Mouse (Mus musculus) small intestine, adult 2 months (tissue): Measurements from ENCODE around the gene Zc3h6. TPM values are rescaled to one million over a fixed set of nuclear protein-coding genes. Genes with fewer than 3 reads are reported as not detected.

Experiments
- H3K27ac ChIP-seq: fragments of 200-500 bp; 2 replicates; pipeline ENCODE4 v1.5.1; 2012; ENCODE audit warnings: low read depth, low read length, control low read depth, inconsistent platforms; ENCODE audit not compliant: insufficient read depth
- H3K27me3 ChIP-seq: fragments of 200-500 bp; 2 replicates; pipeline ENCODE4 v1.6.1; 2012; ENCODE audit warnings: mild to moderate bottlenecking, moderate library complexity, low read length, inconsistent platforms; ENCODE audit not compliant: control insufficient read depth, insufficient read depth
- H3K36me3 ChIP-seq: fragments of 200-500 bp; 2 replicates; pipeline ENCODE4 v1.6.1; 2012; ENCODE audit warnings: mild to moderate bottlenecking, low read length, control low read depth, inconsistent platforms; ENCODE audit not compliant: control insufficient read depth, insufficient read depth
- H3K4me1 ChIP-seq: fragments of 200-500 bp; 2 replicates; pipeline ENCODE4 v1.6.1; 2012; ENCODE audit warnings: low read length, inconsistent platforms, mixed read lengths; ENCODE audit not compliant: control insufficient read depth, insufficient read depth, insufficient read length
- H3K4me3 ChIP-seq: fragments of 200-500 bp; 2 replicates; pipeline ENCODE4 v1.5.1; 2012; ENCODE audit warnings: low read depth, mild to moderate bottlenecking, control low read depth, inconsistent platforms, low read length, moderate library complexity
- CTCF ChIP-seq: fragments of 200-500 bp; IDR thresholded peaks from 2 replicates; pipeline ENCODE4 v1.5.1; 2012; ENCODE audit warnings: low read depth, mild to moderate bottlenecking, control low read depth, inconsistent platforms, low read length, moderate library complexity, mixed read lengths; ENCODE audit not compliant: insufficient replicate concordance, insufficient read length; ENCODE audit errors: extremely low read depth
- POLR2A ChIP-seq: fragments of 200-500 bp; IDR thresholded peaks from 2 replicates; pipeline ENCODE4 v1.6.1; 2012; ENCODE audit warnings: low read depth, mild to moderate bottlenecking, control low read depth, inconsistent platforms, low read length, moderate library complexity
- WGBS: fragments of 180-500 bp; shearing (Covaris S2); methylation state at CpG from one replicate; pipeline ENCODE4 v1.1.7; 2018; 5-methylcytosine and 5-hydroxymethylcytosine counted together
- polyA plus RNA-seq: library from polyadenylated mRNA; depleted of rRNA; stranded (reverse); fragments of >200 nt; gene quantifications from 2 replicates; pipeline ENCODE4 v1.2.3, GENCODE M21; 2012

Zc3h6 gene
- polyA plus RNA-seq, 1 experiment = 0.72 TPM

DNA sequence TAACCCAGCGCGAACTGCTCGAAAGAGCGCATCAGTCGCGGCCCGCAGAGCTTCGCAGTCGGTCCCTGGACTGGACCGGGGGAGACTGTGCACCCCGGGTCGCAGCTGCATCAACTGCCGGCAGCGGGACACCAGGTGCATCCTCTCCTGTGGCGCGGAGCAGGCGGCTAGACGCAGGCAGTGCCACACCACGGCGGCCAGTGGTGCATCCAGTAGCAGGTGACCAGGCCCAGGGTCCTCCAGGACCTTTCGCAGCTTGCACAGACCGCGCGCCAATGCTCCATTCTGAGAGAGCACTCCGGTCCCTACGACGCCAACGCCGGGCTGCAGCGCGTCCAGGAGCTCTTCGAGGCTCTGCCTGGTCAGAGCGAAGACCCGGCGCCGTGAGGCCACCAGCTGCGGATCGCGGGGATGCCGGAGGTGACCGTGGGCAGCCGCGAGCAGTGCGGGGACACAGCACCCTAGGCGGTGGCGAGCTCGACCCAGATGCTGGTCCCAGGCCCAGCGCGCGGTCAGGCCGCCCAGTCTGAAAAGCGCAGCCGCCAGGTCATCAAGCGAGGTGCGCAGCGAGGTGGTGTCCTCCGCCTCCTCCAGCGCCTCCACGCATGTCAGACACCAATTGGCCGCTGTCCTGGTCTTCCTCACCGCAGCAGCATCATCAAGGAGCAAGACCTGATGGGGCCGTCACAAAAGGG lies 71.9 kb downstream of the Zc3h6 start:
- no peaks in the 10 kb centered on the region for H3K36me3 ChIP-seq
- H3K4me3 ChIP-seq = peak overlapping the region; percentile 34
- TF ChIP-seq POLR2A (no peak), CTCF (no peak)
- 3% methylated on average over 62 of the region's 62 CpGs for WGBS
- peaks cover 15% of the 10 kb centered on the region for H3K27me3 ChIP-seq
- H3K4me1 ChIP-seq = no peaks in the 10 kb centered on the region; the same call in 1 of the 2 replicates
- H3K27ac ChIP-seq = no peak overlapping the region

DNA sequence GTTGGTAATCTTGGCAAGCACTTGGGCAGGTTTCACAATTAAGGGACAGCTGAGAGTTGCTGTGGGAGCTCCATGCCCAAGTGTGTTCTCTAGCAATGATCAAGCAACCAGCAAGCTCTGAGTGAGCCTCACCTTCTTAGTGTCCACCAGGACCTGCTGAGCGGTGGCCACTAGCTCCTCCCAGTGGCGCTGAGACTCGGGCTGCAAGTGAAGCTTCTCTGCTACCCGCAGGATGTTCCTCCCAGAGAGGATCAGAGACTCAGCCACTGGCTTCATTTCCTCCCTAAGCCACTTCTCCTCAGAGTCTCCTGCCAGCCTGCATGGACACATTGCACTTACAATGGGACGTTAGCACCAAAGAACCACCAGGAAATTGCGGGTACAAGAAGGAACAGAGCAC lies 73.4 kb downstream of the Zc3h6 start:
- Histone ChIP-seq H3K36me3 (no peaks in the 10 kb centered on the region), H3K27ac (no peak overlapping the region), H3K4me3 (no peak overlapping the region), H3K27me3 (peaks cover 15% of the 10 kb centered on the region), H3K4me1 (no peaks in the 10 kb centered on the region; the same call in 1 of the 2 replicates)
- WGBS = 33% methylated on average over 6 of the region's 6 CpGs
- TF ChIP-seq POLR2A = no peak
- no peak for TF ChIP-seq CTCF

DNA sequence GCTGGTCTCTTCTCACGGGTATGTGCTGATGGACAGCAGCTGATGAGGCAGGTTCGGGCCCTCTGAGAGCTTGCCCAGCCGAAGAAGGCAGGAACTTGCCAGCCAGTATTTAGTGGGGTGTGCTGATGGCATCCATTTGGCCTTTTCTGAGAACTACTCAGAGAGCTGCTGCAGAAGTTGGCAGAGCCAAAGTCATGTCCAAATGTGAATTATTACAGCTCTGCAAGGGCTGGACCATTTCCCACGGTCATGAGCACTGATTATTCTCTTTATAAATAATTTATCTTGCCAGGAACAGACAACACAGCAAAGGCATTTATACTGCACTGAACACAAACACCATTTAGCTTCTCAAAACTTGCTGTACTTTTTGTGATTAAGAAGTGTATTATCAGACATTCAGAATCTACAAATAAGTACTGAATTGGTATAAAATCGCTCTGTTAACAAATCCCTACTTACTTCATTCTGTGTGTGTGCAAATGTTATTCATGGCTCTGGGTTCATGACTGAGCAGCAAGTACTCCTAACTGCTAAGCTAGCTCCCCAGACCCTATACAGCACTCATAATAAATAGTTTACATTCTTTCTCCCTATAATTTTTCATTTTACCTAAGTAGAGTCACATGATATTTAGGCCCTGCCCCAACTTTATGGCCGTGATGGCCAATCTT lies 79.1 kb downstream of the Zc3h6 start:
- H3K4me3 ChIP-seq = no peak overlapping the region
- H3K36me3 ChIP-seq = no peaks in the 10 kb centered on the region
- 58% methylated on average over 6 of the region's 6 CpGs for WGBS
- no peaks in the 10 kb centered on the region for H3K4me1 ChIP-seq
- no peaks in the 10 kb centered on the region for H3K27me3 ChIP-seq
- H3K27ac ChIP-seq = no peak overlapping the region
- TF ChIP-seq CTCF = no peak
- no peak for TF ChIP-seq POLR2A

DNA sequence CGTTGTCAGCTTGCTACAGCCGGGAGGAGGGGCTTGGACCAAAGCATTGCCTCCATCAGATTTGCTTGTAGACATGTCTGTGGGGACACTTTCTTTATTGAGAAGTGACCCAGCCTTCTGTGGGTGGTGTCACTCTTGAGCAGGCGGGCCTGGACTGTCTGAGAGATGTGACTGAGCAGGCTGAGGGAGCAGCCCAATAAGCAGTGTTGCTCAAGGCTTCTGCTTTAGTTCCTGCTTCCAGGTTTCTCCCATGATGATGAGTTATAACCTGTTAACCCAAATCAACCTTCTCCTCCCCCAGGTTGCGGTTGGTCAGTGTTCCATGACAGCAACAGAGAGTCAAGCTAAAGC lies 79.6 kb downstream of the Zc3h6 start:
- TF ChIP-seq POLR2A (no peak), CTCF (no peak)
- 58% methylated on average over 4 of the region's 4 CpGs for WGBS
- Histone ChIP-seq H3K27ac (no peak overlapping the region), H3K4me3 (no peak overlapping the region), H3K4me1 (no peaks in the 10 kb centered on the region), H3K36me3 (no peaks in the 10 kb centered on the region), H3K27me3 (no peaks in the 10 kb centered on the region)

DNA sequence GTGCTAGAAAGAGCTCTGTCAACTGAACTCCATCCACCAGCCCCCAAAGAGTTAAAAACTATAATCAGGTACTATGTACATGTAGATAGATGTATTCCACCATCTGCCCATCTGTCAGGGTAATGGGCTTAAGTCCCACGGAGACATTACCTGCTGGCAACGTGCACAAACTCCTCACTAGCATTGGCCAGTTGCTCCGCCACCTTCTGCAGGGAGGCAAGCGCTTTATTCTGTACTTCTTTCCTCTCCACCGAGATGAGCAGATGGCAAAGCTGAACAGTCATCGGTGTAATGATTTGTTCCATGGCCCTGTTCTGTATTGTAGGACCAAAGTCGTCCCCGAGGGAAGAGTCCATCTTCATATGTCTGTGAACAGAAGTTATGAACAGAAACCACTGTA lies 80.6 kb downstream of the Zc3h6 start, which contains the start of gene Vinac1:
TSS of gene Vinac1 (minus strand) at position 362 of the 400 bp plus-strand sequence.
- no peaks in the 10 kb centered on the region for H3K36me3 ChIP-seq
- no peak within 1 kb of the TSS for H3K4me3 ChIP-seq
- no peaks in the 10 kb centered on the region for H3K27me3 ChIP-seq
- WGBS = 88% methylated on average over 8 of the region's 8 CpGs
- TF ChIP-seq CTCF (no peak), POLR2A (no peak)
- no peak within 1 kb of the TSS for H3K27ac ChIP-seq
- no peaks in the 10 kb centered on the region for H3K4me1 ChIP-seq

DNA sequence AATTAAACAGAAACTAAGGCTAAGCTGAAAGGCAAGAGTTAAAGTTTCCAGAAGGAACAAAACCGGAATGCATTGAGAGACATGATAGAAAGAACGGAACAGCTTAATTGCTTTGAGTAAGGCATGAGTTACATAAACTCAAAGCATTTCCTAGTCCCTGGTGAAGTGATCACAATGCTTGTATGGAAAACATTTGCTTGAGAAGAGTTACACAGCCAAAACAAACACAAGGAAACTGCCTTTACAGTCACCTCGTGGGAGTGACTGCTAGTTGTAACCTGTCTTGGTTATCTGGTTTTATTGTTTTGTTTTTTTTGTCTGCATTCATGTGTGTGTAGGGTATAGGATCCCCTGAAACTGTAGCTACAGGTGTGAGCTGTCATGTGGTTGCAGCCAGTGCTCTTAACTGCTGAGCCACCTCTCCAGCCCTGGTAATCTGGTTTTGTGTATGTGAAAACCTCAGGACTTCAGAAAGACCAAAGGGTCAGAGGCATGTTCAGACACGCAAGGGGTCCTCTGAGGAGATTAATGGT lies 85.3 kb downstream of the Zc3h6 start:
- no peak for TF ChIP-seq CTCF
- TF ChIP-seq POLR2A = no peak
- H3K27me3 ChIP-seq = no peaks in the 10 kb centered on the region
- 29% methylated on average over 4 of the region's 4 CpGs for WGBS

DNA sequence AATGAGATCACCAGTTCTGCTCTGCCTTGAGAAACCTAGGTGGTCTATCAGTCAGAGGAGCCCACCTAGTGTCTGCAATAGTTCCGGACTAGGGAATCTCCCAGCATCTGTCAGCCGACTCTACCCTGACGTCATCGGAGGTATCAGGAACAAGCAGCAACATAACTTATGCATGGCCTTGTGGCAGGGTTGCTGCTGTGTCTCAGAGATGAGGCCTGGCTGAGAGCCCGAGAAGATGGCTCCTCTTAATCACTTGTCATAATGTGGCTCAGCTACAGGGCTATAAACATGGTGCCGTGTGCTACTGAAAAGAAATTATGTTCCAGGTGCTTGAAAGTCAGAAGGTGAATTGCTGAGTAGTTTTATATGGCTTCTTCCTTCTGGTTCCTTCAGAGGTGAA lies 88.5 kb downstream of the Zc3h6 start:
- no peaks in the 10 kb centered on the region for H3K4me1 ChIP-seq
- H3K27ac ChIP-seq = no peak overlapping the region
- no peaks in the 10 kb centered on the region for H3K27me3 ChIP-seq
- TF ChIP-seq CTCF (no peak), POLR2A (no peak)
- H3K36me3 ChIP-seq = no peaks in the 10 kb centered on the region
- no peak overlapping the region for H3K4me3 ChIP-seq
- 86% methylated on average over 6 of the region's 6 CpGs for WGBS

More for the DNA sequence above, 85.3 kb downstream of the Zc3h6 start:
- Histone ChIP-seq H3K36me3 (no peaks in the 10 kb centered on the region), H3K4me1 (no peaks in the 10 kb centered on the region), H3K4me3 (no peak overlapping the region), H3K27ac (no peak overlapping the region)
